Mouse (Mus musculus): ENCODE data around the gene Ykt6.

DNA sequence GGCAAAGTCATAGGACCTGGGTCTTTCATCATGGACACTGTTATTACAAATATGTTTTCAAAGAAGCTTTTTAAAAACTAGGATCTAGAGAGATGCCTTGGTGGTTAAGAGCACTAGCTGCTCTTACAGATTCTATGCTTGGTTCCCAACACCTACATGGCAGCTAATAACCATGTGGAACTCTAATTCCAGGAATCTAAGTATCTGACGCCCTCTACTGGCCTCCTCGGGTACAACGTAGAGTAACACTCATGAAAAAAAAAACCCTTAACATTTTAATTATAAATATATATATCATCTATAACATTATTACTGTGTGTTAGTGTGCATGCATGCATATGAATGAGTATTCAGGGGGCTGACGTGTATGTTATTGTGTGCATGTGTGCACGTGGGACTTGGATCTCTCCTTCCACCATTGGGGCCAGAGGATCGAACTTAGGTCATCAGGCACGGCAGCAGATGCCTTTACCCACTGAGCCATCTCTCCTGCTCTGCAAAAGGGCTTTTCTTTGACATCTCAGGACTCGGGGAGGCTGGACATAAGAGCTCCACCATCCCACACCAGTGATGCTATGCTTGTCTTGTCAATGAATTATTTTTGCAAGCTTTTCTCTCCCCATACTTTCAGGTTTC lies 2.2 kb upstream of the Ykt6 start:
- TF ChIP-seq CTCF (IDR thresholded peaks at IDR 0.05), result peak; percentile 65
- TF ChIP-seq POLR2A (IDR thresholded peaks at IDR 0.05; ENCODE audit: insufficient read depth, low read depth, low read length), result no peak
- TF ChIP-seq EP300 (IDR thresholded peaks at IDR 0.05; ENCODE audit: insufficient read depth, low read depth, low read length), result no peak
